Comparison of ENCODE assay signal across 8 mouse cellular contexts in the genomic region with DNA sequence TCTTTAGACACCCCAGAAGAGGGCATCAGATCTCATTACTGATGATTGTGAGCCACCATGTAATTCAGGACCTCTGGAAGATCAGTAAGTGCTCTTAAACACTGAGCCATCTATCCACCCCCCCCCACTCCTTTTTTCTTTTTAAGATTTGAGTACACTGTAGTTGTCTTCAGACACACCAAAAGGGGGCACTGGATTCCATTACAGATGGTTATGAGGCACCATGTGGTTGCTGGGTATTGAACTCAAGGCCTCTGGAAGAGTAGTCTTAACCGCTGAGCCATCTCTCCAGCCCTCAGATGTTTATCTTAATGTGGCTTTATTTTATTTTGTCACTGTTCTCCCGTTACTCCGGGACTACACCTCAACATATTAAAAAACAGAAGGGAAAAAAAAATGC. TPM values are rescaled to one million over a fixed set of nuclear protein-coding genes. Genes with fewer than 3 reads are reported as not detected.
DNase-seq lines count a peak whose midpoint lies in the region; ATAC-seq and TF ChIP-seq lines count a peak whose summit lies in the region.

No protein-coding gene starts in this region.

- H3K4me1 ChIP-seq in lung, embryonic 14.5 days (ENCODE audit: insufficient read depth): peaks cover 6% of the 10 kb centered on the region
- H3K4me1 ChIP-seq in embryonic facial prominence, embryonic 10.5 days: peaks cover 23% of the 10 kb centered on the region
- peaks cover 21% of the 10 kb centered on the region for H3K4me1 ChIP-seq in limb, embryonic 10.5 days

- H3K4me2 ChIP-seq in lung, embryonic 14.5 days: peak overlapping the region; percentile 72

- DNase-seq in lung, embryonic 14.5 days: no peak
- DNase-seq in lung, adult 18-20 months: no peak
- DNase-seq in embryonic facial prominence, embryonic 10.5 days (ENCODE audit: low spot score): no peak
- no peak for DNase-seq in limb, embryonic 10.5 days (ENCODE audit: low spot score)
- DNase-seq in splenic B cell, adult 2 months (ENCODE audit: low read depth, low spot score): peak; percentile 48
- DNase-seq in embryo, embryonic 10 days (ENCODE audit: low spot score): no peak
- DNase-seq in ovary, postnatal 14 days (ENCODE audit: low spot score): no peak
- DNase-seq in adrenal gland, adult (ENCODE audit: inconsistent age in 2 of 2, low spot score in 1 of 2): no peak

- peak overlapping the region; percentile 44; the same call in 1 of the 2 replicates for H3K9ac ChIP-seq in lung, embryonic 14.5 days

- H3K36me3 ChIP-seq in lung, embryonic 14.5 days (ENCODE audit: insufficient read depth): peaks cover 5% of the 10 kb centered on the region; the same call in 1 of the 2 replicates
- peaks cover 22% of the 10 kb centered on the region for H3K36me3 ChIP-seq in embryonic facial prominence, embryonic 10.5 days (replicated peaks)
- peaks cover 23% of the 10 kb centered on the region for H3K36me3 ChIP-seq in limb, embryonic 10.5 days
- no peaks in the 10 kb centered on the region; the same call in 1 of the 2 replicates for H3K36me3 ChIP-seq in splenic B cell, adult 2 months (ENCODE audit: control insufficient read depth, insufficient read depth, low read length, poor library complexity, severe bottlenecking)

- H3K9me3 ChIP-seq in lung, embryonic 14.5 days (ENCODE audit: low read depth, low read length): no peaks in the 10 kb centered on the region
- no peaks in the 10 kb centered on the region for H3K9me3 ChIP-seq in embryonic facial prominence, embryonic 10.5 days
- H3K9me3 ChIP-seq in limb, embryonic 10.5 days (replicated peaks): no peaks in the 10 kb centered on the region

- H3K27ac ChIP-seq in lung, embryonic 14.5 days (ENCODE audit: low read depth): 0 out of 2 replicates have a peak overlapping the region, but pooled peaks have one; percentile 78
- H3K27ac ChIP-seq in embryonic facial prominence, embryonic 10.5 days (replicated peaks): peak overlapping the region; percentile 89
- H3K27ac ChIP-seq in limb, embryonic 10.5 days: peak overlapping the region; percentile 89

- WGBS in lung, embryonic 14.5 days: 59% methylated on average over 3 of the region's 3 CpGs
- 74% methylated on average over 3 of the region's 3 CpGs for WGBS in embryonic facial prominence, embryonic 10.5 days
- 67% methylated on average over 3 of the region's 3 CpGs for WGBS in limb, embryonic 10.5 days

- no peak; the same call in 1 of the 2 replicates for TF ChIP-seq CTCF in lung, embryonic 14.5 days (IDR thresholded peaks at IDR 0.05; ENCODE audit: low read depth)

- peak overlapping the region; percentile 37 for H3K4me3 ChIP-seq in lung, embryonic 14.5 days (ENCODE audit: low read depth, low read length)
- H3K4me3 ChIP-seq in embryonic facial prominence, embryonic 10.5 days: peak overlapping the region; percentile 97
- H3K4me3 ChIP-seq in limb, embryonic 10.5 days: peak overlapping the region; percentile 95

- no peaks in the 10 kb centered on the region for H3K27me3 ChIP-seq in lung, embryonic 14.5 days (ENCODE audit: insufficient read depth, low read length)
- no peaks in the 10 kb centered on the region for H3K27me3 ChIP-seq in embryonic facial prominence, embryonic 10.5 days (replicated peaks; ENCODE audit: low read depth, poor library complexity, severe bottlenecking)
- H3K27me3 ChIP-seq in limb, embryonic 10.5 days (ENCODE audit: low read depth, poor library complexity, severe bottlenecking): no peaks in the 10 kb centered on the region
- no peaks in the 10 kb centered on the region for H3K27me3 ChIP-seq in splenic B cell, adult 2 months (ENCODE audit: control insufficient read depth, insufficient read depth, low read length, poor library complexity, severe bottlenecking)

- ATAC-seq in lung, embryonic 14.5 days (ENCODE audit: insufficient read depth): no peak

RNA-seq across cellular contexts. Expression of gene Rab8a, which starts 1.0 kb away (rescaled TPM):
- 90.0 and 103 TPM in 2 replicates for polyA plus RNA-seq in lung, embryonic 14.5 days (2014; fragmentation: Nextera tagmentation; extraction: Ambion mirVana)
- 130 and 139 TPM in 2 replicates for polyA plus RNA-seq in embryonic facial prominence, embryonic 10.5 days (2016; fragmentation: Nextera tagmentation; extraction: Ambion mirVana)
- 137 and 139 TPM in 2 replicates for polyA plus RNA-seq in limb, embryonic 10.5 days (2016; fragmentation: Nextera tagmentation; extraction: Ambion mirVana)

RNA-seq across cellular contexts. Expression of gene Tpm4, which starts 25.2 kb away (rescaled TPM):
- polyA plus RNA-seq in lung, embryonic 14.5 days (2014; fragmentation: Nextera tagmentation; extraction: Ambion mirVana): 849 and 861 TPM in 2 replicates
- polyA plus RNA-seq in embryonic facial prominence, embryonic 10.5 days (2016; fragmentation: Nextera tagmentation; extraction: Ambion mirVana): 749 and 797 TPM in 2 replicates
- polyA plus RNA-seq in limb, embryonic 10.5 days (2016; fragmentation: Nextera tagmentation; extraction: Ambion mirVana): 828 and 829 TPM in 2 replicates

RNA-seq across cellular contexts. Expression of gene Hsh2d, which starts 29.4 kb away (rescaled TPM):
- polyA plus RNA-seq in lung, embryonic 14.5 days (2014; fragmentation: Nextera tagmentation; extraction: Ambion mirVana): 0.30 and 0.51 TPM in 2 replicates
- not detected in 2 replicates for polyA plus RNA-seq in embryonic facial prominence, embryonic 10.5 days (2016; fragmentation: Nextera tagmentation; extraction: Ambion mirVana)
- polyA plus RNA-seq in limb, embryonic 10.5 days (2016; fragmentation: Nextera tagmentation; extraction: Ambion mirVana): not detected in 2 replicates

RNA-seq across cellular contexts. Expression of gene Cib3, which starts 52.6 kb away (rescaled TPM):
- polyA plus RNA-seq in lung, embryonic 14.5 days (2014; fragmentation: Nextera tagmentation; extraction: Ambion mirVana): 0.24 TPM in 1 of 2 replicates, not detected in the other
- not detected in 2 replicates for polyA plus RNA-seq in embryonic facial prominence, embryonic 10.5 days (2016; fragmentation: Nextera tagmentation; extraction: Ambion mirVana)
- polyA plus RNA-seq in limb, embryonic 10.5 days (2016; fragmentation: Nextera tagmentation; extraction: Ambion mirVana): not detected in 2 replicates

RNA-seq across cellular contexts. Expression of gene Olfr374, which starts 53.2 kb away (rescaled TPM):
- 0.01 and 0.04 TPM in 2 replicates for polyA plus RNA-seq in lung, embryonic 14.5 days (2014; fragmentation: Nextera tagmentation; extraction: Ambion mirVana)
- not detected in 2 replicates for polyA plus RNA-seq in embryonic facial prominence, embryonic 10.5 days (2016; fragmentation: Nextera tagmentation; extraction: Ambion mirVana)
- 0.04 TPM in 1 of 2 replicates, not detected in the other for polyA plus RNA-seq in limb, embryonic 10.5 days (2016; fragmentation: Nextera tagmentation; extraction: Ambion mirVana)

Comparison
In these comparisons a context has a peak if more than half of its experiments do, and no peak if none do; other contexts are left out.
1. H3K4me3 ChIP-seq: peak in every context shown above with its lines; median percentile 97 in embryonic facial prominence, embryonic 10.5 days; 95 in limb, embryonic 10.5 days; 37 in lung, embryonic 14.5 days.